Mouse (Mus musculus): ENCODE data around the gene Lmo4. TPM values are rescaled to one million over a fixed set of nuclear protein-coding genes. Genes with fewer than 3 reads are reported as not detected.

Lmo4 gene
- total and polyA plus RNA-seq, 2 experiments from 2014 or later: 34.7 to 61.9 TPM

DNA sequence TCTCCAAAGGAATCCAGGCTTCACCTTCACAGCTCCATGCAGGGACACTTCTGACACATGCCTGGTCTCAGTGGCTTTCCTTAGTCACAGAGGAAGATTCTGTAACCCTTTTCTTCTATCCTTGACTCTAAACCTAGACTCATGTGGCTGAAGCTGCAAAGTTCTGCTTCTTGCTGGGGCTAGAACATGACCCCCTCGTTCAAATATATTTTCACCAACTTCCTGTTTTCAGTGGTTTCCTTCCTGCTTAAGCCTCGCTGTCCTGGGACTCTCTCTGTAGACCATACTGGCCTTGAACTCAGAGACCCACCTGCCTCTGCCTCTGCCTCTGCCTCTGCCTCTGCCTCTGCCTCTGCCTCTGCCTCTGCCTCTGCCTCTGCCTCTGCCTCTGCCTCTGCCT lies 34.5 kb downstream of the Lmo4 start:
- WGBS: 65% methylated on average over 2 of the region's 2 CpGs
- TF ChIP-seq CTCF (IDR thresholded peaks at IDR 0.05; ENCODE audit: low read depth) (no peak), EP300 (IDR thresholded peaks at IDR 0.05; ENCODE audit: low read depth) (no peak)
- H3K4me3 ChIP-seq (ENCODE audit: low read depth, low read length): no peak overlapping the region
- H3K27ac ChIP-seq (ENCODE audit: low read depth): no peak overlapping the region
- no peak overlapping the region for H3K9ac ChIP-seq (replicated peaks; ENCODE audit: low read depth, low read length)
- DNase-seq (ENCODE audit: low spot score) (no peak), ATAC-seq (ENCODE audit: insufficient read depth, low read depth) (no peak)
- no peaks in the 10 kb centered on the region for H3K36me3 ChIP-seq (replicated peaks; ENCODE audit: control insufficient read depth, insufficient read depth, low read length)
- H3K4me1 ChIP-seq (ENCODE audit: control insufficient read depth, insufficient read depth): 0 out of 2 replicates have a peak, but pooled peaks cover 5% of the 10 kb centered on the region
- no peaks in the 10 kb centered on the region for H3K27me3 ChIP-seq (ENCODE audit: control insufficient read depth, insufficient read depth, low read length)
- no peaks in the 10 kb centered on the region for H3K9me3 ChIP-seq (replicated peaks; ENCODE audit: control insufficient read depth, low read length)
- no peak overlapping the region for H3K4me2 ChIP-seq (ENCODE audit: low read depth, low read length)

DNA sequence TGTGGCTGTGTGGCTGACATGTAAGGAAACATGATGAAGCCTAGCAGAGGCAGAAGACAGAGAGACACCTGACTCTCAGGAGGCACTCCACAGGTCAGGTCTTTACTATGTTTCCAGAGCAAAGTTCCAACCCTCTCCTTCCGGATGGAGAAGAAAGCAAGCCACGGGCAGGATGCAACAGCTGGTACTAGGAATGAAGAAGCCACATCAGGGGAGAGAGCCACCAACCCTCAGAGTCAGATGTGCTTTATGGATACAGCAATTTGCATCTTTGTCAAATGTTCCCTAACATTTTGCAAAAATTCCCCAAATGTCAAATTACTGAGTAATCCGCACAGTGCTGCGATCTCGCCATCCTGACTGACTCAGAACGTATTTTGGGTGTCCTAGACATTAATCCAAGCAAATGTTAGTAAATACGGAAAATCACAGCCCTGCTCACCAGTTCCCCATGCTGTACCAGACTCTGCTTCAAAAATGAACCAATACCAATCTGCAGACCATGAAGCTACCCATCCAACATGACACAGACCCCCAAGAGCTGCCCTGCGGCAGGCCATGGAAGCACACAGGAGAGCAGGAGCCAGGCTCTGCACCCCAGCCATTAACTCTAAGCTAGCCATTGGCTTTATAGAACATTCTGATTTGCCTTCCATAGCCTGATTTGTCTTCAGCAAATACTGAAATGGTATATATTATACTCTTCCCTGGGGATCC lies 38.4 kb downstream of the Lmo4 start:
- no peak overlapping the region for H3K4me2 ChIP-seq (ENCODE audit: low read depth, low read length)
- H3K27ac ChIP-seq (ENCODE audit: low read depth): no peak overlapping the region
- peaks cover 4% of the 10 kb centered on the region; the same call in 1 of the 2 replicates for H3K4me1 ChIP-seq (ENCODE audit: control insufficient read depth, insufficient read depth)
- no peak overlapping the region for H3K4me3 ChIP-seq (ENCODE audit: low read depth, low read length)
- no peaks in the 10 kb centered on the region for H3K36me3 ChIP-seq (replicated peaks; ENCODE audit: control insufficient read depth, insufficient read depth, low read length)
- H3K27me3 ChIP-seq (ENCODE audit: control insufficient read depth, insufficient read depth, low read length): no peaks in the 10 kb centered on the region
- 93% methylated on average over 8 of the region's 8 CpGs for WGBS
- no peak for ATAC-seq (ENCODE audit: insufficient read depth, low read depth)
- no peak for DNase-seq (ENCODE audit: low spot score)
- TF ChIP-seq CTCF (IDR thresholded peaks at IDR 0.05; ENCODE audit: low read depth) (no peak), EP300 (IDR thresholded peaks at IDR 0.05; ENCODE audit: low read depth) (no peak)
- no peaks in the 10 kb centered on the region for H3K9me3 ChIP-seq (replicated peaks; ENCODE audit: control insufficient read depth, low read length)
- no peak overlapping the region for H3K9ac ChIP-seq (replicated peaks; ENCODE audit: low read depth, low read length)

DNA sequence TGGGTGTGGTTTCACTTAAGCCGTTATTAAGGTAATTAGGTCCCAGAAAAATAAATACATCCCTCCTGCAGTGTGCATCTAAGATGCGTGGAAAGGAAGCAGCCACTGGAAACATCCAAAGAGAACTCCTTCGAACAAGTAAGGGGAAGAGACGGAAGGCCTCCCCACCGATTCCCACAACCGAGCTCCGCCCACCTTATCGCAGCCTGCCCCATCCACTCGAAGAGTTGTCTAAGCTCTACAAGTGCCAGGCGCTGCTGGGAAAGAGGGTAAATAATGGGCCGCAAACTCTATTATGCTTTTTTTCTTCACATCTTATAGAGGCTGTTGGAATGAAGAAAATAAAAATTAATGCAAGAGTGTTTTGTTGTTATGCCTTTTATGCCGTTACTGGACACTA lies 39.6 kb downstream of the Lmo4 start:
- no peak for TF ChIP-seq EP300 (IDR thresholded peaks at IDR 0.05; ENCODE audit: low read depth)
- TF ChIP-seq CTCF (IDR thresholded peaks at IDR 0.05; ENCODE audit: low read depth): no peak
- Histone ChIP-seq H3K4me2 (ENCODE audit: low read depth, low read length) (no peak overlapping the region), H3K27me3 (ENCODE audit: control insufficient read depth, insufficient read depth, low read length) (no peaks in the 10 kb centered on the region), H3K9me3 (replicated peaks; ENCODE audit: control insufficient read depth, low read length) (no peaks in the 10 kb centered on the region), H3K9ac (replicated peaks; ENCODE audit: low read depth, low read length) (no peak overlapping the region), H3K4me3 (ENCODE audit: low read depth, low read length) (no peak overlapping the region), H3K27ac (ENCODE audit: low read depth) (no peak overlapping the region), H3K36me3 (replicated peaks; ENCODE audit: control insufficient read depth, insufficient read depth, low read length) (no peaks in the 10 kb centered on the region), H3K4me1 (ENCODE audit: control insufficient read depth, insufficient read depth) (peaks cover 9% of the 10 kb centered on the region; the same call in 1 of the 2 replicates)
- ATAC-seq (ENCODE audit: insufficient read depth, low read depth): no peak
- 73% methylated on average over 12 of the region's 12 CpGs for WGBS
- DNase-seq (ENCODE audit: low spot score): no peak

DNA sequence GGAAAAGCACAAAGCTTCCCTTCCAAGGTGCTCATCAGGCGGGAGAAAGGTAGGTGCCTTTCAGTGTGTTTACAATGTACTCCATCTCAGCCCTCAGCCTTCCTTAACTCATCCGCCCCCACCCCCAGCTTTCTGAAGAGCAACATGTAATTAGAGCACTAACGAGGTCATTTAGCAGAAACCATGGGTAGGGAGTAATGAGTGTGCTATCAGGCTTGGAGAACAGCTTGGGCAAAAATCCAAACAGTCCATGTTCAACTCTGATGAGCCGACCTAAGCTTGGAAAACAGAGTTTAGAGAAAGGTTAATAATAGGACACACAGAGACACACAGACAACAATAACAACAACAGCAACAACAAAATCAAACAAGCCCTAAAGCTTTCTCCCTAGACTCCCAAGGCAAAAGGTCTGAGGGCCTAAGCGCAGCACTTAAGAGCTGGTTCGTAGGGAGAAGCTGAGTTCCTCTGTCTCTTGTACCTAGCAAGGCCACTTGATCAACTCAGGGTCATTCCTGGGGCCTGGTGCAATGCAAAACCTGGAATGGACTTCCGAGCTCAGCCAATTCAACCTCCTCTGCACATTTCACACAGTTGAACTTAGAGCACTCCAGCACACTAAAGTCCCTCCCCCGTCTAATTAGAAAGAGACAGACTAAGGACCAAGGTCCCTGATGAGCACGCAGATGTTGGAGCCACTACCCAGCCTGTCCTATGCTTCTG lies 40.2 kb downstream of the Lmo4 start:
- no peak overlapping the region for H3K4me2 ChIP-seq (ENCODE audit: low read depth, low read length)
- no peak overlapping the region for H3K27ac ChIP-seq (ENCODE audit: low read depth)
- H3K4me3 ChIP-seq (ENCODE audit: low read depth, low read length): no peak overlapping the region
- no peaks in the 10 kb centered on the region for H3K27me3 ChIP-seq (ENCODE audit: control insufficient read depth, insufficient read depth, low read length)
- TF ChIP-seq EP300 (IDR thresholded peaks at IDR 0.05; ENCODE audit: low read depth) (no peak), CTCF (IDR thresholded peaks at IDR 0.05; ENCODE audit: low read depth) (no peak)
- no peak overlapping the region for H3K9ac ChIP-seq (replicated peaks; ENCODE audit: low read depth, low read length)
- no peaks in the 10 kb centered on the region for H3K36me3 ChIP-seq (replicated peaks; ENCODE audit: control insufficient read depth, insufficient read depth, low read length)
- ATAC-seq (ENCODE audit: insufficient read depth, low read depth) (peak; percentile 67; the same call in 1 of the 2 replicates), DNase-seq (ENCODE audit: low spot score) (peak; percentile 30)
- H3K4me1 ChIP-seq (ENCODE audit: control insufficient read depth, insufficient read depth): peaks cover 9% of the 10 kb centered on the region; the same call in 1 of the 2 replicates
- no peaks in the 10 kb centered on the region for H3K9me3 ChIP-seq (replicated peaks; ENCODE audit: control insufficient read depth, low read length)
- WGBS: 52% methylated on average over 9 of the region's 9 CpGs

DNA sequence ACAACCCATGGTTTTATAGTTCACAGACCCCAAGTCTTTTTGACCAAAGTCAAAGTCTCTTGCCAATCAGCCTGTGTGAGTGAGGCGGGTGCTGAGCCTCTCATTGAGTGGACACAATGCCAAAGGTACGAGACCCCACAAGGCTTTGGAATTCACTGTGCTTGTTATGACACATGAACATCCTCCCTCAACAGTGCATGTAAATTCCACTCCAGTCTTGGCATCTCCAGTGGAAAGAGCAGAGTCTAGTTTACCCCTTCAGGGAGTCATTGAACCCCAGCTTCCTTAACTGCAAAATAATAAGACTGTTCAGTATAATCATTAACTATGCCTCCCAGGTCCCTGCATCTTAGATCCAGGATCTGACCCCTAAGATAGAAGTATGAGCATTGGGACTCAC lies 41.3 kb downstream of the Lmo4 start:
- no peak overlapping the region for H3K27ac ChIP-seq (ENCODE audit: low read depth)
- H3K4me3 ChIP-seq (ENCODE audit: low read depth, low read length): no peak overlapping the region
- TF ChIP-seq CTCF (IDR thresholded peaks at IDR 0.05; ENCODE audit: low read depth) (no peak), EP300 (IDR thresholded peaks at IDR 0.05; ENCODE audit: low read depth) (no peak)
- H3K36me3 ChIP-seq (replicated peaks; ENCODE audit: control insufficient read depth, insufficient read depth, low read length): no peaks in the 10 kb centered on the region
- WGBS: 90% methylated on average over 2 of the region's 2 CpGs
- H3K4me1 ChIP-seq (ENCODE audit: control insufficient read depth, insufficient read depth): peaks cover 9% of the 10 kb centered on the region; the same call in 1 of the 2 replicates
- no peak for ATAC-seq (ENCODE audit: insufficient read depth, low read depth)
- no peak overlapping the region for H3K9ac ChIP-seq (replicated peaks; ENCODE audit: low read depth, low read length)
- no peaks in the 10 kb centered on the region for H3K27me3 ChIP-seq (ENCODE audit: control insufficient read depth, insufficient read depth, low read length)
- no peaks in the 10 kb centered on the region for H3K9me3 ChIP-seq (replicated peaks; ENCODE audit: control insufficient read depth, low read length)
- H3K4me2 ChIP-seq (ENCODE audit: low read depth, low read length): no peak overlapping the region
- no peak for DNase-seq (ENCODE audit: low spot score)

All from heart, postnatal 0 days (tissue).